Mouse (Mus musculus): ENCODE results near the gene Mff. TPM values are rescaled to one million over a fixed set of nuclear protein-coding genes. Genes with fewer than 3 reads are reported as not detected.

The Mff gene
- polyA plus RNA-seq, 1 experiment from 2014 or later = 188 TPM

DNA sequence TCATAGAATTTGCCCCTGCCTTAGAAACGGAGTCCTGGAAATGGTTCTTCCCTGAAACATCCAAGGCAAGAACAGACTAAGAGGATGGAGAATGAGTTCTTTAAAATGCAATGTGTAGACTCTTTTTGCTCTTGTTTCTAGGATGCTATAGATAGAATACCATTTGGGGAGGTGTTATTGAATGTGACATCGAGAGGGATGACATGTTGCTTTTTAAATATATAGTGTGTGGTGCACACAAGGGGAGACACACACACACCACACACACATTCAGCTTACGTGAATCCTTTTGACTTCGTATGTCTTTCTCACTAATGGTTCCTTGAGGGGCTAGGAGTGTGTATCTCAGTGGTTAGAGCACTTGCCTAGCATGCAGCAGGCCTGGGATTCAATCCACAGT, 50.6 kb downstream of the Mff start:
- H3K27me3 ChIP-seq (replicated peaks) = no peaks in the 10 kb centered on the region
- no peak overlapping the region for H3K4me2 ChIP-seq (replicated peaks)
- WGBS = 89% methylated on average over 4 of the region's 4 CpGs
- no peak overlapping the region for H3K9ac ChIP-seq
- ATAC-seq = no peak
- no peak overlapping the region for H3K4me3 ChIP-seq (replicated peaks)
- H3K4me1 ChIP-seq (replicated peaks) = no peaks in the 10 kb centered on the region
- no peak overlapping the region for H3K27ac ChIP-seq
- H3K36me3 ChIP-seq = no peaks in the 10 kb centered on the region
- H3K9me3 ChIP-seq = no peaks in the 10 kb centered on the region

DNA sequence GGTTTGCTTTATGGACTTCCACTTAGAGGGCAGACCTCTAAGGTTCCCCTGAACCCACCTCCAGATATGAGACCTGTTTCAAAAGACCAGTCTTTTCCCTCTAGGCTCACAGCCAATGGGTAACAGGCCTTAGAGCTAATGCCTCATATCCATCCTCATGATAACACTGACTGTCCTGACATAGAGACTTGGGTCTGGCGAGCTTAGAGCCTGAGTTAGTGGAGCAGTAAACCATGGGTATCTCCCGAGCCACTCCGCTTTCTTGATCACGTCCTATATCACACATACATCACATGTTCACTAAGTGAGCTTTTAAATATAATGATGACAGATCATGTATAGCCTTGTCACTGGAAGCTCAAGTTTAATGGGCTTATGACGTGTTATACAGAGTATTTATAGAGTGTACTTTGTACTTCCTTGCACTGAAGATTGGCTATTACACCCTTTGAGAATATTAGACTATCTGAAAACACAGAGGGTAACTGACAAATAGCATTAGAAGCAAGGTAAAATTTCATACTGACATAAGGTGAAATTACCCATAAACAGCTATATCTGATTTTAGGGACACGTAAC, 54.8 kb downstream of the Mff start:
- peak; percentile 76 for ATAC-seq
- H3K4me3 ChIP-seq (replicated peaks) = no peak overlapping the region
- no peaks in the 10 kb centered on the region for H3K27me3 ChIP-seq (replicated peaks)
- H3K4me1 ChIP-seq (replicated peaks) = no peaks in the 10 kb centered on the region
- H3K9ac ChIP-seq = no peak overlapping the region
- no peak overlapping the region for H3K27ac ChIP-seq
- no peaks in the 10 kb centered on the region for H3K36me3 ChIP-seq
- no peaks in the 10 kb centered on the region for H3K9me3 ChIP-seq
- WGBS = 76% methylated on average over 6 of the region's 6 CpGs
- H3K4me2 ChIP-seq (replicated peaks) = no peak overlapping the region

- Histone ChIP-seq H3K9me3 (no peaks in the 10 kb centered on the region), H3K4me2 (replicated peaks) (no peak overlapping the region), H3K9ac (no peak overlapping the region), H3K27ac (no peak overlapping the region), H3K27me3 (replicated peaks) (no peaks in the 10 kb centered on the region), H3K4me3 (replicated peaks) (no peak overlapping the region), H3K4me1 (replicated peaks) (0 out of 2 replicates have a peak, but pooled peaks cover 4% of the 10 kb centered on the region), H3K36me3 (no peaks in the 10 kb centered on the region)
- 72% methylated on average over 3 of the region's 3 CpGs for WGBS
- ATAC-seq = no peak
Measured at GRCm38 (mm10) chr1:82783559-82783958, 58.9 kb downstream of the Mff start.

GRCm38 (mm10) chr1:82785546-82785945, 60.9 kb downstream of the Mff start:
- Histone ChIP-seq H3K4me3 (replicated peaks) (no peak overlapping the region), H3K9ac (no peak overlapping the region), H3K27me3 (replicated peaks) (no peaks in the 10 kb centered on the region), H3K36me3 (no peaks in the 10 kb centered on the region), H3K9me3 (no peaks in the 10 kb centered on the region), H3K27ac (no peak overlapping the region), H3K4me1 (replicated peaks) (0 out of 2 replicates have a peak, but pooled peaks cover 4% of the 10 kb centered on the region), H3K4me2 (replicated peaks) (no peak overlapping the region)
- WGBS = 59% methylated on average over 6 of the region's 6 CpGs
- ATAC-seq = peak; percentile 56; the same call in 1 of the 2 replicates

DNA sequence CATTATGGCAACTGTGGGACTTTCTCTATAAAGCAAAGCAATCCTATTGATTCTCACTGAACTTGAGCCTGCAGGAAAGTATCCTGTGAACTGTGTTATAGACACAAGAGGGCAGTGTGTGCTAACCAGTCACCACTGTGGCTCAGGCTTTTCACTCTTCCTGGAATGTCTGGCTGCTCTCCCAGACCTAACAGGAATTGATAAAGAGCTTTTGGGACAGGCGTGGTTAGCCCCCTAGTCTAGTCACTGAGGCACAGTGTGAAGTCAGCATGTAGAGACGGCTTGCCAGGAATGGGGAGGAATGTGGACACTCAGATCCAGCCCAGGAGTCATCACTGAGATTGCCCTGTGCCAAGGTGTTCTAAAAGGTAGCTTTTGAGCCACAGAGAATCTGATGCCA, 62.7 kb downstream of the Mff start:
- 1% methylated on average over 2 of the region's 2 CpGs for WGBS
- Histone ChIP-seq H3K36me3 (no peaks in the 10 kb centered on the region), H3K4me3 (replicated peaks) (no peak overlapping the region), H3K4me2 (replicated peaks) (no peak overlapping the region), H3K4me1 (replicated peaks) (0 out of 2 replicates have a peak, but pooled peaks cover 4% of the 10 kb centered on the region), H3K27ac (no peak overlapping the region), H3K27me3 (replicated peaks) (no peaks in the 10 kb centered on the region), H3K9ac (no peak overlapping the region), H3K9me3 (no peaks in the 10 kb centered on the region)
- peak; percentile 82 for ATAC-seq

DNA sequence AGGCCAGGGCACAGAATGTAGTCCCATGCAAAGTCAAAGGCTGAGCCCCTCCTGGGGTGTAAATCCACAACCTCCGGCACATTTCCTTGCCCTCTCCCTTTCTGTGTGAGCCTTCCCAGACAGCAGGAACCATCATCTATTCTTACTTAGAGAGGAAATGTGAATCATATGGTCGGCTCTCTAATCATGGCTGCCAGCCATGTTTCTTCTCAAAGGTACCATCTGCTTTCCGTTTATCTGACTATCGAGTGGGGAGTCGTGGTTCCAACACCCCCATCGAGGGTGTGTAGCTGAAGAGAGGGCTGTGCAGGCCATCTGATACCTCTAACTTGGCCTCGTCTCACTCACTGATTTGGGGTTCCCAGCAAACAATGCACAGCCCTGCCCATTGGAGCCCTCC, 63.4 kb downstream of the Mff start:
- 60% methylated on average over 7 of the region's 7 CpGs for WGBS
- no peaks in the 10 kb centered on the region for H3K9me3 ChIP-seq

GRCm38 (mm10) chr1:82791105-82791504, 66.4 kb downstream of the Mff start:
- Histone ChIP-seq H3K4me2 (replicated peaks) (no peak overlapping the region), H3K4me1 (replicated peaks) (no peaks in the 10 kb centered on the region), H3K9ac (no peak overlapping the region), H3K36me3 (no peaks in the 10 kb centered on the region), H3K4me3 (replicated peaks) (no peak overlapping the region), H3K27me3 (replicated peaks) (no peaks in the 10 kb centered on the region), H3K9me3 (no peaks in the 10 kb centered on the region), H3K27ac (no peak overlapping the region)
- 83% methylated on average over 11 of the region's 11 CpGs for WGBS
- ATAC-seq = no peak

More for the DNA sequence above, 63.4 kb downstream of the Mff start:
- Histone ChIP-seq H3K9ac (no peak overlapping the region), H3K36me3 (no peaks in the 10 kb centered on the region), H3K4me1 (replicated peaks) (0 out of 2 replicates have a peak, but pooled peaks cover 4% of the 10 kb centered on the region), H3K27ac (no peak overlapping the region), H3K4me3 (replicated peaks) (no peak overlapping the region), H3K4me2 (replicated peaks) (no peak overlapping the region), H3K27me3 (replicated peaks) (no peaks in the 10 kb centered on the region)
- ATAC-seq = no peak

DNA sequence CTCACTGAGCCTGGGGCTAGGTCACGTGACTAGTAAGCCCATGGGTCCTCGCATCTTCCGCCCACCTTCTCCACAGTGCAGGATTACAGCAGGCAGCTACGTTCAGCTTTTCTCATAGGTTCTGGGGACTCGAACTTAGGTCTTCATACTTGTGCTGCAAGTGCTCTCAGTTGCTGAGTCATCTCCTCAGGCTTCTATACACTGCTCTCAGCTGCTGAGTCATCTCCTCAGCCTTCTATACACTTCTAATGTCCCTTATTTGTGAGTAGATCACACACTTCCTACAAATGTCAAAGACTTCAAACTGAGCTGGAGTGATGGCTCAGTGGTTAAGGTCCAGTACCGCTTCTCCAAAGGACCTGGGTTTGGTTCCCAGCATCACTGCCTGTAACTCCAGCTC, 67.5 kb downstream of the Mff start:
- ATAC-seq = no peak
- Histone ChIP-seq H3K36me3 (no peaks in the 10 kb centered on the region), H3K27ac (no peak overlapping the region), H3K9me3 (no peaks in the 10 kb centered on the region), H3K27me3 (replicated peaks) (no peaks in the 10 kb centered on the region), H3K4me3 (replicated peaks) (no peak overlapping the region), H3K4me2 (replicated peaks) (no peak overlapping the region), H3K9ac (no peak overlapping the region), H3K4me1 (replicated peaks) (no peaks in the 10 kb centered on the region)
- WGBS = 94% methylated on average over 6 of the region's 6 CpGs

- Histone ChIP-seq H3K27ac (no peak overlapping the region), H3K4me1 (replicated peaks) (no peaks in the 10 kb centered on the region), H3K9ac (no peak overlapping the region), H3K4me2 (replicated peaks) (no peak overlapping the region), H3K4me3 (replicated peaks) (no peak overlapping the region), H3K36me3 (no peaks in the 10 kb centered on the region), H3K27me3 (replicated peaks) (no peaks in the 10 kb centered on the region), H3K9me3 (no peaks in the 10 kb centered on the region)
- 79% methylated on average over 3 of the region's 3 CpGs for WGBS
- no peak for ATAC-seq
Measured at GRCm38 (mm10) chr1:82793110-82793509, 68.4 kb downstream of the Mff start.

GRCm38 (mm10) chr1:82793986-82794385, 69.3 kb downstream of the Mff start:
- no peak overlapping the region for H3K9ac ChIP-seq
- H3K27me3 ChIP-seq (replicated peaks) = no peaks in the 10 kb centered on the region
- H3K4me1 ChIP-seq (replicated peaks) = no peaks in the 10 kb centered on the region
- H3K4me2 ChIP-seq (replicated peaks) = no peak overlapping the region
- 69% methylated on average over 4 of the region's 4 CpGs for WGBS
- no peak for ATAC-seq
- no peaks in the 10 kb centered on the region for H3K36me3 ChIP-seq
- no peaks in the 10 kb centered on the region for H3K9me3 ChIP-seq
- no peak overlapping the region for H3K27ac ChIP-seq
- H3K4me3 ChIP-seq (replicated peaks) = no peak overlapping the region

DNA sequence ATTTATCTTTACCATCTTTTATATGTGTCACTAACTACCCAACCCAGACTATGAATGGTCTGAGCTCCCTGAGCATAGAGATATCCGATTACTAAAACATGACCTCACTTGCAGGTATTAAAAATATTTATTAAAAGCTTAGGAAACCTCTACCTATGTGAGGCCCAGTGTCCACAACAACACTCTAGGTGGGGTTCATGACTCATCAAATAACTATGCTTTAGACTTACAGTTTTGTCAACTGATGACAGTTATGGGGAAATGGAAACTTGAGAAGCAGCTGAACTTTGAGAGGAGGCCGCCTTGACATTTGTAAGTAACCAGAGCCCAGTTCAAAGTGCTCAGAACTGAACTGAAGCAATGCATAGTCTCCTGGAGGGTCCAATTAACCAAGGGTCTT, 70.5 kb downstream of the Mff start:
- no peak overlapping the region for H3K4me2 ChIP-seq (replicated peaks)
- ATAC-seq = 0 out of 2 replicates have a peak, but pooled peaks have one; percentile 20
- H3K9me3 ChIP-seq = no peaks in the 10 kb centered on the region
- no peak overlapping the region for H3K27ac ChIP-seq
- no peaks in the 10 kb centered on the region for H3K36me3 ChIP-seq
- H3K27me3 ChIP-seq (replicated peaks) = no peaks in the 10 kb centered on the region
- no peaks in the 10 kb centered on the region for H3K4me1 ChIP-seq (replicated peaks)
- H3K9ac ChIP-seq = no peak overlapping the region
- WGBS = 81% methylated on average over 2 of the region's 2 CpGs
- H3K4me3 ChIP-seq (replicated peaks) = no peak overlapping the region

DNA sequence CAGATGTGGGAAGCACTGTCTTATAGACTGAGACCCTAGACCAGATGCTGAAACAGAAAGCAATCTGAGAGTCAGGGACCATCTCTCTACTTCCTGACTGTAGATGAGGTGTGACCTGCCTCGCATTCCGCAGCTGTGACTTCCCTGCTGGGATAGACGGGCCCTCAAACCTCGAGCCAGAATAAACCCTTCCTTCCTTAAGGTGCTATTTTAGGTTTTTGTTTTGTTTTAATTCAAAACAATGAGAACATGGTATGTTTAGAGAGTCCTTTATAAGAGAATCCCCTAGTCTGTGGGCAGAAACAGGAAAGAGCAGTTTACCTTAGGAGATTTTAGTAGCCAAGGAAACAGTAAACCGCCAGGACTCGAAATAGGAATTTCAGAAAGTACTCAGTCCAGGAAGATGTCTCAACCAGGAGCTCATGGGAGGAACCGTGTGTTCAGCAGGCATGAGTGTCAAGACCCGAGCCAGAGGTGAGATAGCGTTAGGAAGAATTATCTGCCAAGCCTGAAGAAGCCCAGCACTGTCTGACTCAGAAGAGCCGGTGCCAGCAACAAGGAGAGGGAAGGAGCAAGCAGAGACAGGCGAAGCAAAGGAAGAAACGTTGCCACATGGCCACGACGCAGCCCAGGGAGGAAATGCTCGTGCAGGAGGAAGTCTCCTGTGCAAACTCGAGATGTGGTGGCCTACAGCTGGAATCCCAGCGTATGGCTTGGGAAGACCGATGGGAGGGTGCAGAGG, 71.2 kb downstream of the Mff start:
- no peak overlapping the region for H3K27ac ChIP-seq
- no peaks in the 10 kb centered on the region for H3K36me3 ChIP-seq
- H3K27me3 ChIP-seq (replicated peaks) = no peaks in the 10 kb centered on the region
- WGBS = 56% methylated on average over 18 of the region's 18 CpGs
- no peak overlapping the region for H3K4me3 ChIP-seq (replicated peaks)
- no peak overlapping the region for H3K9ac ChIP-seq
- H3K4me1 ChIP-seq (replicated peaks) = no peaks in the 10 kb centered on the region
- no peaks in the 10 kb centered on the region for H3K9me3 ChIP-seq
- no peak overlapping the region for H3K4me2 ChIP-seq (replicated peaks)
- ATAC-seq = no peak

DNA sequence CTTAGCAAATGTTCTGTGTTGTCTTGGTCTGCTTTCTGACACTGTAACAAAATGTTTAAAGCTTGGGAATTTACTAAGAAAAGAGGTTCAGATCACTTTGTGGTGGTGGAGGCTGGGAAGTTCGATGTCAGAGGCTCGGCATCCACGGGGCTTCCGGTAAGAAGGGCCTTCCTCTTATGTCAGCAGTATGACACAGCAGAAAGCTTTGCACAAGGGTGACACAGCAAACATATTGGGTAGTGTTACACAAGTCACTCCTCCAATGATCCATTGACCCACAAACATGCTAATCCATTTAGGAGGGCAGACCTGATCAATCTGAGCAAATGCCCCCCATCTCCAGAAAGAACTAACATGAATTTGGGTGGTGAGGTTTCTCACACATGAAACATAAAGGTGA, 72.4 kb downstream of the Mff start:
- no peak overlapping the region for H3K4me2 ChIP-seq (replicated peaks)
- WGBS = 90% methylated on average over 4 of the region's 4 CpGs
- no peak overlapping the region for H3K9ac ChIP-seq
- H3K4me3 ChIP-seq (replicated peaks) = no peak overlapping the region
- no peaks in the 10 kb centered on the region for H3K36me3 ChIP-seq
- no peaks in the 10 kb centered on the region for H3K27me3 ChIP-seq (replicated peaks)
- no peaks in the 10 kb centered on the region for H3K4me1 ChIP-seq (replicated peaks)
- no peak for ATAC-seq
- H3K27ac ChIP-seq = no peak overlapping the region
- H3K9me3 ChIP-seq = no peaks in the 10 kb centered on the region

All from intestine, embryonic 15.5 days (tissue).